Mouse (Mus musculus): ENCODE data around the gene Ascl3.

- no peak for TF ChIP-seq MAX (IDR thresholded peaks at IDR 0.05; ENCODE audit: low read length)
- TF ChIP-seq KAT2A (conservative IDR thresholded peaks at IDR 0.05; ENCODE audit: low read depth, low read length) = no peak
- TF ChIP-seq EP300 (IDR thresholded peaks at IDR 0.05; ENCODE audit: low read depth in 1 of 2, low read length in 2 of 2) = no peak
- no peak for TF ChIP-seq TCF12 (IDR thresholded peaks at IDR 0.05; ENCODE audit: low read depth, low read length)
- TF ChIP-seq CTCF (IDR thresholded peaks at IDR 0.05 in 2 of 3, conservative IDR thresholded peaks at IDR 0.05 in 1 of 3; ENCODE audit: control insufficient read depth in 1 of 3, insufficient read depth in 1 of 3, low read depth in 2 of 3, low read length in 3 of 3, poor library complexity in 1 of 3, severe bottlenecking in 1 of 3) = no peak
- no peak for TF ChIP-seq BHLHE40 (IDR thresholded peaks at IDR 0.05; ENCODE audit: borderline replicate concordance, low read depth, low read length)
- TF ChIP-seq E2F4 (IDR thresholded peaks at IDR 0.05; ENCODE audit: borderline replicate concordance, low read depth, low read length) = no peak
- no peak for TF ChIP-seq POLR2A (IDR thresholded peaks at IDR 0.05; ENCODE audit: control insufficient read depth in 1 of 2, insufficient read depth in 1 of 2, low read depth in 1 of 2, low read length in 2 of 2, poor library complexity in 1 of 2)
Observed at GRCm38 (mm10) chr7:109712198-109712597, 19.3 kb downstream of the Ascl3 start.

All from MEL (cell line).